Mouse (Mus musculus) MN1 (cell line): ENCODE measurements around the gene Slc47a1.

Experiments
- DNase-seq: peaks from one replicate; pipeline ENCODE4 v3.0.0-alpha.2; 2016; ENCODE audit warnings: low spot score

The Slc47a1 gene

GRCm38 (mm10) chr11:61368668-61369067 is 9.5 kb downstream of the Slc47a1 start:
- no peak for DNase-seq

- DNase-seq, result no peak
These were observed 11.4 kb downstream of the Slc47a1 start for GRCm38 (mm10) chr11:61366517-61367273.

- DNase-seq, result no peak
These were observed 12.2 kb downstream of the Slc47a1 start for GRCm38 (mm10) chr11:61365938-61366337.

GRCm38 (mm10) chr11:61364096-61364495 is 14.0 kb downstream of the Slc47a1 start:
- no peak for DNase-seq

GRCm38 (mm10) chr11:61361515-61362190 is 16.5 kb downstream of the Slc47a1 start:
- DNase-seq, result no peak

GRCm38 (mm10) chr11:61356600-61356999 is 21.5 kb downstream of the Slc47a1 start:
- DNase-seq, result no peak

- no peak for DNase-seq
These were observed 22.0 kb downstream of the Slc47a1 start for GRCm38 (mm10) chr11:61356111-61356510.

- no peak for DNase-seq
These were observed 22.8 kb downstream of the Slc47a1 start for GRCm38 (mm10) chr11:61355351-61355750.

- no peak for DNase-seq
These were observed 23.8 kb downstream of the Slc47a1 start for GRCm38 (mm10) chr11:61354346-61354745.

- DNase-seq, result no peak
These were observed 25.1 kb downstream of the Slc47a1 start for GRCm38 (mm10) chr11:61353038-61353437.

- DNase-seq, result peak; percentile 70
These were observed 25.9 kb downstream of the Slc47a1 start for GRCm38 (mm10) chr11:61352138-61352651.

GRCm38 (mm10) chr11:61349337-61349736 is 28.8 kb downstream of the Slc47a1 start:
- peak; percentile 63 for DNase-seq

GRCm38 (mm10) chr11:61346133-61346532 is 32.0 kb downstream of the Slc47a1 start:
- no peak for DNase-seq

GRCm38 (mm10) chr11:61342505-61343420 is 35.4 kb downstream of the Slc47a1 start, which contains the start of gene Slc47a2:
Gene Slc47a2, minus strand, starts transcription at chr11:61342860.
- no peak for DNase-seq

- no peak for DNase-seq
These were observed 36.2 kb downstream of the Slc47a1 start for GRCm38 (mm10) chr11:61341971-61342370.

GRCm38 (mm10) chr11:61341233-61341632 is 36.9 kb downstream of the Slc47a1 start:
- no peak for DNase-seq

- no peak for DNase-seq
These were observed 37.8 kb downstream of the Slc47a1 start for GRCm38 (mm10) chr11:61340374-61340773.

- peak; percentile 14 for DNase-seq
These were observed 40.6 kb downstream of the Slc47a1 start for GRCm38 (mm10) chr11:61337586-61337985.

GRCm38 (mm10) chr11:61320904-61321687 is 57.0 kb downstream of the Slc47a1 start:
- DNase-seq, result no peak

- no peak for DNase-seq
These were observed 58.1 kb downstream of the Slc47a1 start for GRCm38 (mm10) chr11:61319923-61320567.
